In the genomic region with DNA sequence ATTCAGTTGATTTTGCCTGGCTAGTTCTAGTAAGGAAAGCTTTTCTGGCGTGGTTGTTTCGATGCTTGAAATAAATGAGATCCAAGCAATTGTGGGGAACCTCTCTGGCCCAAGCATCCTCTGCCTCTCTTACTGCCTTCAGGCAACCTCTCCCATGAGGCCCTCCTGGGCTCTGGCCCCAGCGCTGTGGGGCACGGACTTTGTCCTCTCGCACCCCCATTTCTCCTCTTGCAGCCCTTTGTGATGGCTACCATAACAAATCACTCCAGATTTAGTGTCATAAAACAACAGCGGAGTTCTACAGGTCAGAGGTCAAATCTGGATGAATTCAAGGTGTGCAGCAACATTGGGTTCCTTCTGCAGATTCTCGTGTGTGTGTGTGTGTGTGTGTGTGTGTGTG, we compare ENCODE assay signal across 9 mouse cellular contexts. TPM values are rescaled to one million over a fixed set of nuclear protein-coding genes. Genes with fewer than 3 reads are reported as not detected.
DNase-seq lines count a peak whose midpoint lies in the region; ATAC-seq and TF ChIP-seq lines count a peak whose summit lies in the region.
"Had no signal": no experiment of that assay in that cellular context is flagged by ENCODE, and none has a peak within 500 bp of the region (broad histone marks: within the 10 kb centered on the region; RNA-seq: fewer than 3 reads in every experiment).

No protein-coding gene starts in this region.

- H3K4me3 ChIP-seq in heart, adult 2 months = no peak overlapping the region
- H3K4me3 ChIP-seq in hindbrain, embryonic 11.5 days (ENCODE audit: low read depth, low read length) = no peak overlapping the region
- H3K4me3 ChIP-seq in midbrain, embryonic 11.5 days (ENCODE audit: low read depth, low read length) = no peak overlapping the region

- peak overlapping the region; percentile 22 for H3K4me2 ChIP-seq in hindbrain, embryonic 11.5 days (replicated peaks; ENCODE audit: low read depth, low read length)
- H3K4me2 ChIP-seq in midbrain, embryonic 11.5 days = no peak overlapping the region

- no peak for ATAC-seq in hindbrain, embryonic 11.5 days (ENCODE audit: low FRiP score)
- no peak for ATAC-seq in midbrain, embryonic 11.5 days (ENCODE audit: low FRiP score)

- intact Hi-C loops in heart, adult 2 months (cut with DNase I) = loop anchor here (2.0 to 5.0 kb wide), 2 partner anchors 73 to 103 kb away; no protein-coding TSS in a partner anchor

- no peak for TF ChIP-seq POLR2A in heart, adult 2 months (IDR thresholded peaks at IDR 0.05; ENCODE audit: insufficient read depth, low read depth, low read length)

- no peak for TF ChIP-seq EP300 in heart, adult 2 months (IDR thresholded peaks at IDR 0.05; ENCODE audit: insufficient read depth, low read depth, low read length)

- DNase-seq in heart, adult 2 months = no peak
- no peak for DNase-seq in heart, adult 11 months
- DNase-seq in embryo, embryonic 10 days (ENCODE audit: low spot score) = peak; percentile 43
- DNase-seq in hindbrain, embryonic 11.5 days (ENCODE audit: low spot score) = no peak
- peak; percentile 88 for DNase-seq in midbrain, embryonic 11.5 days (ENCODE audit: low spot score, missing footprints)
- no peak for DNase-seq in Muller cell, postnatal 12 days (ENCODE audit: inconsistent ontology term)
- no peak for DNase-seq in left cerebral cortex, adult 9 months (ENCODE audit: low spot score in 2 of 2)
- no peak for DNase-seq in cerebellum, postnatal 10 days

- peaks cover 27% of the 10 kb centered on the region for H3K4me1 ChIP-seq in heart, adult 2 months (ENCODE audit: control insufficient read depth, insufficient read depth, low read length)
- peaks cover 8% of the 10 kb centered on the region for H3K4me1 ChIP-seq in hindbrain, embryonic 11.5 days (replicated peaks; ENCODE audit: control insufficient read depth, insufficient read depth, low read length)
- peaks cover 20% of the 10 kb centered on the region for H3K4me1 ChIP-seq in midbrain, embryonic 11.5 days (ENCODE audit: control insufficient read depth, insufficient read depth, low read length)

- H3K9ac ChIP-seq in heart, adult 2 months (ENCODE audit: low read depth, low read length) = no peak overlapping the region
- H3K9ac ChIP-seq in hindbrain, embryonic 11.5 days (ENCODE audit: low read depth, low read length) = peak overlapping the region; percentile 42
- peak overlapping the region; percentile 14; the same call in 1 of the 2 replicates for H3K9ac ChIP-seq in midbrain, embryonic 11.5 days (ENCODE audit: low read length)

- H3K9me3 ChIP-seq in hindbrain, embryonic 11.5 days (ENCODE audit: control insufficient read depth, low read length) = no peaks in the 10 kb centered on the region
- H3K9me3 ChIP-seq in midbrain, embryonic 11.5 days (ENCODE audit: control insufficient read depth, low read length) = no peaks in the 10 kb centered on the region

- TF ChIP-seq CTCF in heart, adult 2 months (IDR thresholded peaks at IDR 0.05) = no peak

- WGBS in heart, adult 2 months = 82% methylated on average over 7 of the region's 7 CpGs
- 47% methylated on average over 7 of the region's 7 CpGs for WGBS in hindbrain, embryonic 11.5 days
- WGBS in midbrain, embryonic 11.5 days = 64% methylated on average over 7 of the region's 7 CpGs

- no peaks in the 10 kb centered on the region for H3K79me2 ChIP-seq in heart, adult 2 months (replicated peaks; ENCODE audit: control insufficient read depth, insufficient read depth, low read length)

- no peaks in the 10 kb centered on the region for H3K36me3 ChIP-seq in heart, adult 2 months (ENCODE audit: control insufficient read depth, insufficient read depth, low read length)
- no peaks in the 10 kb centered on the region for H3K36me3 ChIP-seq in hindbrain, embryonic 11.5 days (ENCODE audit: control insufficient read depth, insufficient read depth, low read length)
- no peaks in the 10 kb centered on the region for H3K36me3 ChIP-seq in midbrain, embryonic 11.5 days (ENCODE audit: control insufficient read depth, insufficient read depth, low read length)

- H3K27ac ChIP-seq in heart, adult 2 months = peak overlapping the region; percentile 55; the same call in 1 of the 2 replicates
- H3K27ac ChIP-seq in hindbrain, embryonic 11.5 days (ENCODE audit: low read depth, low read length) = peak overlapping the region; percentile 52
- H3K27ac ChIP-seq in midbrain, embryonic 11.5 days (ENCODE audit: low read depth, low read length) = no peak overlapping the region
- H3K27ac ChIP-seq: macrophage had no signal

- no peaks in the 10 kb centered on the region for H3K27me3 ChIP-seq in heart, adult 2 months (ENCODE audit: control insufficient read depth, insufficient read depth, low read length)
- no peaks in the 10 kb centered on the region for H3K27me3 ChIP-seq in hindbrain, embryonic 11.5 days (ENCODE audit: control insufficient read depth, insufficient read depth, low read length)
- no peaks in the 10 kb centered on the region for H3K27me3 ChIP-seq in midbrain, embryonic 11.5 days (ENCODE audit: control insufficient read depth, insufficient read depth, low read length)

RNA-seq across cellular contexts. Expression of a gene that starts 49.1 kb away (rescaled TPM):
- 1 to 10 TPM in 1 of 2 experiments, under 1 TPM in 1; 0.73 to 1.0 TPM for total RNA-seq in heart, adult 2 months (2021)
- polyA plus RNA-seq in heart, adult 2 months (2012; rRNA removed) = 0.32 and 0.76 TPM in 2 replicates
- 0.18 and 0.57 TPM in 2 replicates for polyA plus RNA-seq in hindbrain, embryonic 11.5 days (2014; fragmentation: Nextera tagmentation; extraction: Ambion mirVana)
- polyA plus RNA-seq in midbrain, embryonic 11.5 days (2014; fragmentation: Nextera tagmentation; extraction: Ambion mirVana) = 0.21 and 0.74 TPM in 2 replicates

Comparison
In these comparisons a context has a peak if more than half of its experiments do, and no peak if none do; other contexts are left out.
1. DNase-seq: peak in embryo, embryonic 10 days (single experiment) and midbrain, embryonic 11.5 days (single experiment); none in heart, adult 2 months (0 of 2), heart, adult 11 months (single experiment), hindbrain, embryonic 11.5 days (single experiment), Muller cell, postnatal 12 days (single experiment), left cerebral cortex, adult 9 months (0 of 2) and cerebellum, postnatal 10 days (0 of 2).